Comparison of ENCODE assay signal across 12 mouse cellular contexts in the genomic region with DNA sequence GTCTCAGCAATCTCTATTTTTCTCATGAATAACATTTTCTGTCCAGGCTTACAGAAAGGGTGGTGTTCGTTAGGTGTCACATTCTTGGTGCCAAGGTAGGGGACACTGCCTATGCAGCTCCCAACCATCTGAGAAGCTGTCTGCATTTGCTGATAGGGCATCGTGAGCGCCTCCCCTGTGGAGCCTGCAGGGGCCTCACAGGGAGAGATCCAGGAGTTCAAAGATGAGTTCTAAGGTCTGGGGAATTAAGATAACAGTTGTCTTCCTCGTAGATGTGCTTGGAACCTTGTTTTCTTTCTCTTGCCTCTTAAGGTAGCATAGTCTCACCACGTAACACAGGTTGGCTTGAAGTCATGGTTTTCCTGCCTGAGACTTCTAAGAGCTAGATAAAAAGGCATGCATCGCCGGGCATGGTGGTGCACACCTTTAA. TPM values are rescaled to one million over a fixed set of nuclear protein-coding genes. Genes with fewer than 3 reads are reported as not detected.
DNase-seq lines count a peak whose midpoint lies in the region; ATAC-seq and TF ChIP-seq lines count a peak whose summit lies in the region.
"Had no signal": no experiment of that assay in that cellular context is flagged by ENCODE, and none has a peak within 500 bp of the region (broad histone marks: within the 10 kb centered on the region; RNA-seq: fewer than 3 reads in every experiment).

No protein-coding gene starts in this region.

- peak; percentile 97 for TF ChIP-seq EP300 in liver, postnatal 0 days (IDR thresholded peaks at IDR 0.05; ENCODE audit: low read depth)

- no peaks in the 10 kb centered on the region for H3K4me1 ChIP-seq in heart, embryonic 11.5 days (ENCODE audit: control insufficient read depth, insufficient read depth, low read length)
- H3K4me1 ChIP-seq in thymus, adult 2 months (replicated peaks; ENCODE audit: control insufficient read depth, insufficient read depth, low read length): peaks cover 40% of the 10 kb centered on the region
- H3K4me1 ChIP-seq in liver, postnatal 0 days (ENCODE audit: insufficient read depth): peaks cover 45% of the 10 kb centered on the region
- H3K4me1 ChIP-seq: hindbrain, embryonic 12.5 days had no signal

- no peak for TF ChIP-seq POLR2A in thymus, adult 2 months (IDR thresholded peaks at IDR 0.05; ENCODE audit: control insufficient read depth, extremely low read depth, insufficient read depth, low read length, poor library complexity)

- no peak for TF ChIP-seq CTCF in thymus, adult 2 months (IDR thresholded peaks at IDR 0.05; ENCODE audit: borderline replicate concordance, control insufficient read depth, extremely low read depth, insufficient read depth, low read length, poor library complexity)
- 0 out of 2 replicates have a peak, but pooled peaks have one; percentile 9 for TF ChIP-seq CTCF in liver, postnatal 0 days (IDR thresholded peaks at IDR 0.05; ENCODE audit: low read depth)

- DNase-seq in heart, postnatal 4 days: no peak
- no peak for DNase-seq in thymus, adult 2 months
- DNase-seq in thymus, postnatal 14 days: no peak
- DNase-seq in liver, postnatal 0 days: peak; percentile 80
- DNase-seq in thymus, postnatal 4 days: peak; percentile 56
- DNase-seq in right cerebral cortex, adult 18-20 months: no peak
- no peak for DNase-seq in adipocyte (ENCODE audit: low spot score)
- DNase-seq: cerebellum, adult 18-20 months had no signal

- H3K9ac ChIP-seq in heart, embryonic 11.5 days (ENCODE audit: low read depth, low read length): no peak overlapping the region
- H3K9ac ChIP-seq in liver, postnatal 0 days (replicated peaks): no peak overlapping the region; the same call in 1 of the 2 replicates
- H3K9ac ChIP-seq: hindbrain, embryonic 12.5 days had no signal

- peak; percentile 97 for ATAC-seq in heart, embryonic 11.5 days (replicated peaks; ENCODE audit: insufficient number of reproducible peaks, low FRiP score, low TSS enrichment)
- ATAC-seq in liver, postnatal 0 days: peak; percentile 97

- no peak overlapping the region for H3K4me3 ChIP-seq in heart, embryonic 11.5 days (ENCODE audit: low read depth, low read length)
- H3K4me3 ChIP-seq in thymus, adult 2 months (ENCODE audit: control insufficient read depth, insufficient read depth, low read length): no peak overlapping the region
- H3K4me3 ChIP-seq in liver, postnatal 0 days (ENCODE audit: low read depth, low read length): no peak overlapping the region
- H3K4me3 ChIP-seq: hindbrain, embryonic 12.5 days had no signal

- H3K36me3 ChIP-seq in heart, embryonic 11.5 days (ENCODE audit: control insufficient read depth, insufficient read depth, low read length): no peaks in the 10 kb centered on the region
- no peaks in the 10 kb centered on the region for H3K36me3 ChIP-seq in thymus, adult 2 months (ENCODE audit: control insufficient read depth, insufficient read depth, low read length)
- no peaks in the 10 kb centered on the region for H3K36me3 ChIP-seq in liver, postnatal 0 days (replicated peaks; ENCODE audit: insufficient read depth, low read length)
- H3K36me3 ChIP-seq: hindbrain, embryonic 12.5 days had no signal

- no peak overlapping the region for H3K4me2 ChIP-seq in heart, embryonic 11.5 days
- H3K4me2 ChIP-seq in liver, postnatal 0 days (ENCODE audit: low read depth, low read length): peak overlapping the region; percentile 52
- H3K4me2 ChIP-seq: hindbrain, embryonic 12.5 days had no signal

- H3K27me3 ChIP-seq in heart, embryonic 11.5 days (ENCODE audit: control insufficient read depth, insufficient read depth, low read length): no peaks in the 10 kb centered on the region
- no peaks in the 10 kb centered on the region for H3K27me3 ChIP-seq in thymus, adult 2 months (ENCODE audit: control insufficient read depth, insufficient read depth, low read length)
- H3K27me3 ChIP-seq in liver, postnatal 0 days (ENCODE audit: insufficient read depth, low read length): no peaks in the 10 kb centered on the region
- H3K27me3 ChIP-seq: hindbrain, embryonic 12.5 days had no signal

- peak overlapping the region; percentile 89 for H3K27ac ChIP-seq in heart, embryonic 11.5 days (ENCODE audit: low read depth, low read length)
- peak overlapping the region; percentile 58 for H3K27ac ChIP-seq in thymus, adult 2 months (ENCODE audit: control insufficient read depth, insufficient read depth, low read length)
- H3K27ac ChIP-seq in liver, postnatal 0 days (ENCODE audit: low read depth): peak overlapping the region; percentile 94
- H3K27ac ChIP-seq: hindbrain, embryonic 12.5 days had no signal

- no peaks in the 10 kb centered on the region for H3K9me3 ChIP-seq in heart, embryonic 11.5 days (replicated peaks; ENCODE audit: control insufficient read depth, low read length)
- no peaks in the 10 kb centered on the region for H3K9me3 ChIP-seq in liver, postnatal 0 days (ENCODE audit: low read length)
- H3K9me3 ChIP-seq: hindbrain, embryonic 12.5 days had no signal

- 55% methylated on average over 7 of the region's 7 CpGs for WGBS in heart, embryonic 11.5 days (ENCODE audit: insufficient replicate concordance)
- WGBS in thymus, adult 2 months: 34% methylated on average over 7 of the region's 7 CpGs
- 44% methylated on average over 7 of the region's 7 CpGs for WGBS in liver, postnatal 0 days (ENCODE audit: insufficient replicate concordance)

RNA-seq across cellular contexts. Expression of a gene that starts 35.9 kb away (rescaled TPM):
- polyA plus RNA-seq in heart, embryonic 11.5 days (2014; fragmentation: Nextera tagmentation; extraction: Ambion mirVana): 38.6 and 46.9 TPM in 2 replicates
- 10 to 100 TPM; 66.2 to 67.4 TPM for total RNA-seq in heart, postnatal 4 days (2021)
- 28.5 and 35.6 TPM in 2 replicates for polyA plus RNA-seq in thymus, adult 2 months (2012; rRNA removed)
- 25.5 and 26.4 TPM in 2 replicates for polyA plus RNA-seq in liver, postnatal 0 days (2015; fragmentation: Nextera tagmentation; extraction: Ambion mirVana)

RNA-seq across cellular contexts. Expression of a gene that starts 43.2 kb away (rescaled TPM):
- 37.1 and 38.6 TPM in 2 replicates for polyA plus RNA-seq in heart, embryonic 11.5 days (2014; fragmentation: Nextera tagmentation; extraction: Ambion mirVana)
- 10 to 100 TPM; 50.3 to 56.0 TPM for total RNA-seq in heart, postnatal 4 days (2021)
- 47.0 and 49.1 TPM in 2 replicates for polyA plus RNA-seq in thymus, adult 2 months (2012; rRNA removed)
- 16.3 and 16.6 TPM in 2 replicates for polyA plus RNA-seq in liver, postnatal 0 days (2015; fragmentation: Nextera tagmentation; extraction: Ambion mirVana)

RNA-seq across cellular contexts. Expression of a gene that starts 50.3 kb away (rescaled TPM):
- not detected in 2 replicates for polyA plus RNA-seq in heart, embryonic 11.5 days (2014; fragmentation: Nextera tagmentation; extraction: Ambion mirVana)
- not detected for total RNA-seq in heart, postnatal 4 days (2021)
- not detected in 2 replicates for polyA plus RNA-seq in thymus, adult 2 months (2012; rRNA removed)
- polyA plus RNA-seq in liver, postnatal 0 days (2015; fragmentation: Nextera tagmentation; extraction: Ambion mirVana): not detected in 2 replicates
- total RNA-seq: layer of hippocampus, adult 18-20 months had no signal
- polyA plus RNA-seq: hindbrain, embryonic 12.5 days; neural tube, embryonic 14.5 days had no signal

Comparison
In these comparisons a context has a peak if more than half of its experiments do, and no peak if none do; other contexts are left out.
1. DNase-seq: peak in liver, postnatal 0 days (single experiment) and thymus, postnatal 4 days (single experiment); none in heart, postnatal 4 days (single experiment), thymus, adult 2 months (single experiment), thymus, postnatal 14 days (single experiment), right cerebral cortex, adult 18-20 months (single experiment) and adipocyte (single experiment).
2. Peak in every context shown above with its lines, with median percentiles within 50 percentile points of each other: H3K27ac ChIP-seq.